Mouse (Mus musculus): ENCODE measurements at regions not wholly inside any gene's neighbourhood (a gene's known extent, or its start where the extent isn't known, plus 50 kb on each side); places are given as distances from the start of the nearest gene placed in this dataset.

GRCm38 (mm10) chr14:24763845-24764244, 276.9 kb downstream of the Rps24 start:
- Histone ChIP-seq H3K36me3 (ENCODE audit: control insufficient read depth in 1 of 2, insufficient read depth in 2 of 2, low read length in 2 of 2) (no peaks in the 10 kb centered on the region), H3K4me1 (ENCODE audit: control insufficient read depth in 1 of 2, insufficient read depth in 2 of 2, low read length in 2 of 2) (no peaks in the 10 kb centered on the region), H3K27me3 (ENCODE audit: control insufficient read depth in 1 of 2, insufficient read depth in 2 of 2, low read length in 2 of 2) (no peaks in the 10 kb centered on the region), H3K9ac (ENCODE audit: control insufficient read depth, low read depth, low read length, poor library complexity, severe bottlenecking) (no peak overlapping the region), H3K9me3 (replicated peaks; ENCODE audit: insufficient read depth, low read length) (no peaks in the 10 kb centered on the region), H3K79me2 (ENCODE audit: control insufficient read depth, insufficient read depth, low read length, poor library complexity) (no peaks in the 10 kb centered on the region), H3K27ac (ENCODE audit: control insufficient read depth, low read depth, low read length) (no peak overlapping the region), H3K4me3 (ENCODE audit: control insufficient read depth in 1 of 2, insufficient read depth in 1 of 2, low read depth in 2 of 2, low read length in 2 of 2) (no peak overlapping the region)
- no peak for DNase-seq (ENCODE audit: low read depth, low spot score)
- TF ChIP-seq TCF12 (IDR thresholded peaks at IDR 0.05; ENCODE audit: low read depth, low read length) (no peak), RAD21 (IDR thresholded peaks at IDR 0.05; ENCODE audit: low read depth, low read length) (no peak), POLR2AphosphoS5 (IDR thresholded peaks at IDR 0.05; ENCODE audit: borderline replicate concordance, low read depth, low read length) (no peak), HCFC1 (IDR thresholded peaks at IDR 0.05; ENCODE audit: low read depth, low read length) (no peak), GABPA (IDR thresholded peaks at IDR 0.05; ENCODE audit: low read depth, low read length) (no peak), MXI1 (IDR thresholded peaks at IDR 0.05; ENCODE audit: low read depth, low read length) (no peak), E2F4 (IDR thresholded peaks at IDR 0.05; ENCODE audit: borderline replicate concordance, low read depth, low read length) (no peak), TAL1 (IDR thresholded peaks at IDR 0.05; ENCODE audit: low read length) (no peak), ZC3H11A (IDR thresholded peaks at IDR 0.05; ENCODE audit: low read depth, low read length) (no peak)

GRCm38 (mm10) chr14:24766260-24766659, 279.3 kb downstream of the Rps24 start:
- Histone ChIP-seq H3K36me3 (ENCODE audit: control insufficient read depth in 1 of 2, insufficient read depth in 2 of 2, low read length in 2 of 2) (no peaks in the 10 kb centered on the region), H3K4me3 (ENCODE audit: control insufficient read depth in 1 of 2, insufficient read depth in 1 of 2, low read depth in 2 of 2, low read length in 2 of 2) (no peak overlapping the region), H3K9ac (ENCODE audit: control insufficient read depth, low read depth, low read length, poor library complexity, severe bottlenecking) (no peak overlapping the region), H3K27me3 (ENCODE audit: control insufficient read depth in 1 of 2, insufficient read depth in 2 of 2, low read length in 2 of 2) (no peaks in the 10 kb centered on the region), H3K9me3 (replicated peaks; ENCODE audit: insufficient read depth, low read length) (no peaks in the 10 kb centered on the region), H3K79me2 (ENCODE audit: control insufficient read depth, insufficient read depth, low read length, poor library complexity) (no peaks in the 10 kb centered on the region), H3K4me1 (ENCODE audit: control insufficient read depth in 1 of 2, insufficient read depth in 2 of 2, low read length in 2 of 2) (no peaks in the 10 kb centered on the region), H3K27ac (ENCODE audit: control insufficient read depth, low read depth, low read length) (no peak overlapping the region)
- DNase-seq (ENCODE audit: low read depth, low spot score) = no peak
- TF ChIP-seq EP300 (IDR thresholded peaks at IDR 0.05; ENCODE audit: low read depth in 1 of 2, low read length in 2 of 2) (no peak), MYC (IDR thresholded peaks at IDR 0.05; ENCODE audit: low read depth, low read length) (no peak), NRF1 (IDR thresholded peaks at IDR 0.05; ENCODE audit: insufficient read depth, low read depth, low read length, poor library complexity, severe bottlenecking) (no peak), ELF1 (IDR thresholded peaks at IDR 0.05; ENCODE audit: low read depth, low read length) (no peak), ETS1 (IDR thresholded peaks at IDR 0.05; ENCODE audit: low read depth, low read length) (no peak), MYB (IDR thresholded peaks at IDR 0.05; ENCODE audit: low read depth, low read length) (no peak), USF2 (IDR thresholded peaks at IDR 0.05; ENCODE audit: borderline replicate concordance in 1 of 2, insufficient read depth in 1 of 2, low read depth in 1 of 2, low read length in 2 of 2) (no peak), SIN3A (IDR thresholded peaks at IDR 0.05; ENCODE audit: low read length) (no peak), E2F4 (IDR thresholded peaks at IDR 0.05; ENCODE audit: borderline replicate concordance, low read depth, low read length) (no peak)
